In genomic region chr2:118112846-118113479, GRCm38 (mm10) we compare ENCODE assay signal across 7 mouse cellular contexts. TPM values are rescaled to one million over a fixed set of nuclear protein-coding genes. Genes with fewer than 3 reads are reported as not detected.
DNase-seq lines count a peak whose midpoint lies in the region; ATAC-seq and TF ChIP-seq lines count a peak whose summit lies in the region.

No protein-coding gene starts in this region.

- 60% methylated on average over 21 of the region's 21 CpGs for WGBS in embryonic facial prominence, embryonic 11.5 days
- WGBS in forebrain, embryonic 15.5 days, result 47% methylated on average over 21 of the region's 21 CpGs
- WGBS in kidney, postnatal 0 days, result 50% methylated on average over 21 of the region's 21 CpGs
- 59% methylated on average over 21 of the region's 21 CpGs for WGBS in midbrain, embryonic 13.5 days

- peaks cover 2% of the 10 kb centered on the region; the same call in 1 of the 2 replicates for H3K4me1 ChIP-seq in embryonic facial prominence, embryonic 11.5 days (ENCODE audit: control insufficient read depth, insufficient read depth, low read length)
- peaks cover 35% of the 10 kb centered on the region for H3K4me1 ChIP-seq in forebrain, embryonic 15.5 days
- peaks cover 5% of the 10 kb centered on the region for H3K4me1 ChIP-seq in kidney, postnatal 0 days (replicated peaks; ENCODE audit: insufficient read depth, low read length)
- H3K4me1 ChIP-seq in midbrain, embryonic 13.5 days (replicated peaks), result peaks cover 36% of the 10 kb centered on the region

- no peaks in the 10 kb centered on the region for H3K27me3 ChIP-seq in embryonic facial prominence, embryonic 11.5 days (ENCODE audit: control insufficient read depth, insufficient read depth, low read length)
- no peaks in the 10 kb centered on the region for H3K27me3 ChIP-seq in forebrain, embryonic 15.5 days
- H3K27me3 ChIP-seq in kidney, postnatal 0 days (ENCODE audit: insufficient read depth, low read length), result no peaks in the 10 kb centered on the region
- peaks cover 31% of the 10 kb centered on the region for H3K27me3 ChIP-seq in midbrain, embryonic 13.5 days

- no peak for DNase-seq in embryonic facial prominence, embryonic 11.5 days (ENCODE audit: low spot score)
- DNase-seq in kidney, postnatal 0 days (ENCODE audit: low spot score), result no peak
- DNase-seq in frontal cortex, postnatal 10 days (ENCODE audit: low spot score in 2 of 2), result no peak
- DNase-seq in left cerebral cortex, adult 8-10 months (ENCODE audit: low spot score in 2 of 2), result no peak
- DNase-seq in thymus, postnatal 4 days, result no peak

- no peaks in the 10 kb centered on the region for H3K36me3 ChIP-seq in embryonic facial prominence, embryonic 11.5 days (replicated peaks; ENCODE audit: control insufficient read depth, insufficient read depth, low read depth, low read length)
- no peaks in the 10 kb centered on the region for H3K36me3 ChIP-seq in forebrain, embryonic 15.5 days
- H3K36me3 ChIP-seq in kidney, postnatal 0 days (ENCODE audit: insufficient read depth, low read length), result peaks cover 13% of the 10 kb centered on the region
- H3K36me3 ChIP-seq in midbrain, embryonic 13.5 days, result no peaks in the 10 kb centered on the region

- no peak overlapping the region for H3K27ac ChIP-seq in embryonic facial prominence, embryonic 11.5 days (replicated peaks; ENCODE audit: low read depth, low read length)
- no peak overlapping the region for H3K27ac ChIP-seq in forebrain, embryonic 15.5 days (replicated peaks)
- no peak overlapping the region for H3K27ac ChIP-seq in kidney, postnatal 0 days
- H3K27ac ChIP-seq in midbrain, embryonic 13.5 days, result no peak overlapping the region

- no peaks in the 10 kb centered on the region for H3K9me3 ChIP-seq in embryonic facial prominence, embryonic 11.5 days (replicated peaks; ENCODE audit: control insufficient read depth, low read length)
- no peaks in the 10 kb centered on the region for H3K9me3 ChIP-seq in forebrain, embryonic 15.5 days
- H3K9me3 ChIP-seq in kidney, postnatal 0 days (replicated peaks; ENCODE audit: low read length), result no peaks in the 10 kb centered on the region
- no peaks in the 10 kb centered on the region for H3K9me3 ChIP-seq in midbrain, embryonic 13.5 days

- ATAC-seq in embryonic facial prominence, embryonic 11.5 days (replicated peaks; ENCODE audit: insufficient number of reproducible peaks, low FRiP score, low TSS enrichment, low read depth), result no peak
- ATAC-seq in forebrain, embryonic 15.5 days (replicated peaks), result no peak
- ATAC-seq in kidney, postnatal 0 days (replicated peaks; ENCODE audit: low FRiP score, low read depth), result no peak
- no peak for ATAC-seq in midbrain, embryonic 13.5 days

- peak overlapping the region; percentile 28 for H3K9ac ChIP-seq in embryonic facial prominence, embryonic 11.5 days (replicated peaks; ENCODE audit: low read length)
- H3K9ac ChIP-seq in forebrain, embryonic 15.5 days (replicated peaks), result no peak overlapping the region
- H3K9ac ChIP-seq in kidney, postnatal 0 days (ENCODE audit: low read depth, low read length), result peak overlapping the region; percentile 55; the same call in 1 of the 2 replicates
- H3K9ac ChIP-seq in midbrain, embryonic 13.5 days (replicated peaks), result no peak overlapping the region

- peak overlapping the region; percentile 49 for H3K4me3 ChIP-seq in embryonic facial prominence, embryonic 11.5 days (ENCODE audit: low read depth, low read length)
- H3K4me3 ChIP-seq in forebrain, embryonic 15.5 days, result peak overlapping the region; percentile 52
- H3K4me3 ChIP-seq in kidney, postnatal 0 days (replicated peaks; ENCODE audit: low read depth, low read length), result peak overlapping the region; percentile 52
- peak overlapping the region; percentile 50 for H3K4me3 ChIP-seq in midbrain, embryonic 13.5 days (replicated peaks)

- peak overlapping the region; percentile 84 for H3K4me2 ChIP-seq in embryonic facial prominence, embryonic 11.5 days (ENCODE audit: low read depth, low read length)
- H3K4me2 ChIP-seq in forebrain, embryonic 15.5 days (replicated peaks), result peak overlapping the region; percentile 97
- peak overlapping the region; percentile 92 for H3K4me2 ChIP-seq in kidney, postnatal 0 days (ENCODE audit: low read length)
- peak overlapping the region; percentile 91 for H3K4me2 ChIP-seq in midbrain, embryonic 13.5 days (replicated peaks)

- no peak for TF ChIP-seq CTCF in kidney, postnatal 0 days (IDR thresholded peaks at IDR 0.05; ENCODE audit: low read depth)

RNA-seq across cellular contexts. Expression of gene Thbs1, which starts 1.3 kb away (rescaled TPM):
- polyA plus RNA-seq in embryonic facial prominence, embryonic 11.5 days (2014; fragmentation: Nextera tagmentation; extraction: Ambion mirVana), result 49.7 and 50.7 TPM in 2 replicates
- polyA plus RNA-seq in forebrain, embryonic 15.5 days (2015; fragmentation: Nextera tagmentation; extraction: Ambion mirVana), result 10.2 and 10.3 TPM in 2 replicates
- 38.1 and 38.5 TPM in 2 replicates for polyA plus RNA-seq in kidney, postnatal 0 days (2015; fragmentation: Nextera tagmentation; extraction: Ambion mirVana)
- 4.3 and 5.1 TPM in 2 replicates for polyA plus RNA-seq in midbrain, embryonic 13.5 days (2015; fragmentation: Nextera tagmentation; extraction: Ambion mirVana)
- 1 to 10 TPM; 2.1 to 2.9 (median 2.3) TPM for total RNA-seq in left cerebral cortex, adult 8-10 months (2022)

Comparison
In these comparisons a context has a peak if more than half of its experiments do, and no peak if none do; other contexts are left out.
1. H3K9ac ChIP-seq: peak in embryonic facial prominence, embryonic 11.5 days (single experiment) and kidney, postnatal 0 days (single experiment); none in forebrain, embryonic 15.5 days (single experiment) and midbrain, embryonic 13.5 days (single experiment).
2. Peak in every context shown above with its lines, with median percentiles within 50 percentile points of each other: H3K4me2 ChIP-seq and H3K4me3 ChIP-seq.